Mouse (Mus musculus): ENCODE data around the gene Dnajc4. TPM values are rescaled to one million over a fixed set of nuclear protein-coding genes. Genes with fewer than 3 reads are reported as not detected.

Gene Dnajc4
- polyA plus RNA-seq, 1 experiment from 2014 or later: 23.1 TPM

DNA sequence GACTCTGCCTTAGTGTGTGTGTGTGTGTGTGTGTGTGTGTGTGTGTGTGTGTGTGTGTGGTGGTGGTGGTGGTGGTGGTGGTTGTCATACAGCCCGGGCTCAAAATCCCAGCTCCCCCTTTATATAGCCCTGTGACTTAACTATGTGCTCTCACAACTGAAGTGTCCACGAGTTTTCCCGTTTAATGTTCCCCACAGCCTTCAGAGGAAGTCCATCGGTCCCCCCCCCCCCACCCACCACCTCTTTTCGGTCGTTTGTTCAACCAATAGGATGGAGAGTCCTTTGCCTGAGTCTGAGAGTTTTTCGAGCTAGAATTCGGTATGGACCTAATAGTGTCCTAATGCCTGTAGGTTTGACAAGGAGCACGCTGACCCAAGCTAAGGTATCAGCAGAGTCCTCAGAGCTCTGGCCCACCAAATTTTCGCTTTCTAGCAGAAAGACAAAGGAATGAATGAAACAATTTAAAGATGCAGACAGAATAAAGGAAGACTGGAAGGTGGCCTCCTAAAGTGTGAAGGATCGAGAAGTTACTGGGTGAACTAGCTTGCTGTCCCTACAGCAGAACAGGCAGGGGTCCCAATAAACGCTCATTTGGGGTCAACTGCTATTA, 18.7 kb downstream of the Dnajc4 start:
- Histone ChIP-seq H3K9me3 (ENCODE audit: control insufficient read depth, low read length) (no peaks in the 10 kb centered on the region), H3K4me1 (ENCODE audit: control insufficient read depth, insufficient read depth, low read length) (peaks cover 35% of the 10 kb centered on the region), H3K27me3 (ENCODE audit: control insufficient read depth, insufficient read depth, low read length) (peaks cover 13% of the 10 kb centered on the region), H3K4me2 (ENCODE audit: low read length) (peak overlapping the region; percentile 78), H3K4me3 (replicated peaks; ENCODE audit: low read depth, low read length) (peak overlapping the region; percentile 74), H3K27ac (replicated peaks; ENCODE audit: low read depth, low read length) (peak overlapping the region; percentile 95), H3K9ac (replicated peaks; ENCODE audit: low read length) (peak overlapping the region; percentile 79), H3K36me3 (ENCODE audit: control insufficient read depth, insufficient read depth, low read length) (peaks cover 22% of the 10 kb centered on the region)
- 42% methylated on average over 12 of the region's 12 CpGs for WGBS
- DNase-seq (peak; percentile 22), ATAC-seq (ENCODE audit: low FRiP score, low TSS enrichment) (no peak)

DNA sequence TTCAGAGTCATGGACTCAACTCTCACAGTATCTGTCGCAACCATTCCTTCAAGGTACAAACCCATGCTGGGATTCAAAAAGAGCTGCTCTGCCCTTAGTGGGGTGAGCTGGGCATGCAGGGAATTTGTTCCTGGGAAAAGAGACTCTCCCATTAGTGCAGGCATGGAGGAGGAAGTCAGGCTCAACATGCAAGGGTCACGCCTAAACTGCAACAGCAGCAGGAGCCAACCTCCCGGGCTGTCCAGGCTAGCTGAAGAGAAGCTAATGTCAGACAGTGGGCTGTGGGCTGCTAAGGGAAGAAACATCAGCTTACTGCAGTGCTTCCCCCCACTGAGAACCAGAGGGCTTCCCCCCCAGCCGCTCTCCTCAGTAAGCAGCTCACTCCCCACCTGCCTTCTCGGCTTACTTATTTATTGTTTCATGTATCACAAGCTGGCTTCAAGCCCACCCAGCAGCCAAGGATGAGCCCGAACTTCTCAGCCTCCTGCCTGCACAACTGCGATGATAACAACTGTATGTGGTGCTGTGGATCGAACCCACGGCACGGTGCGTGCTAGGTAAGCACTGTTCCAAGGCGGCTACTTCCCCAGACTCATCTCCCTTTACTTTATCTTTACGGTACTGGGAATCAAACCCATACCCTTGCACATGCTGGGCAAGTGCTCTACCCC, 20.0 kb downstream of the Dnajc4 start:
- H3K27me3 ChIP-seq (ENCODE audit: control insufficient read depth, insufficient read depth, low read length): peaks cover 20% of the 10 kb centered on the region
- WGBS: 80% methylated on average over 13 of the region's 13 CpGs
- no peaks in the 10 kb centered on the region for H3K9me3 ChIP-seq (ENCODE audit: control insufficient read depth, low read length)
- H3K9ac ChIP-seq (replicated peaks; ENCODE audit: low read length): no peak overlapping the region
- H3K4me2 ChIP-seq (ENCODE audit: low read length): no peak overlapping the region
- peaks cover 24% of the 10 kb centered on the region for H3K4me1 ChIP-seq (ENCODE audit: control insufficient read depth, insufficient read depth, low read length)
- DNase-seq (no peak), ATAC-seq (ENCODE audit: low FRiP score, low TSS enrichment) (no peak)
- no peak overlapping the region for H3K4me3 ChIP-seq (replicated peaks; ENCODE audit: low read depth, low read length)
- no peak overlapping the region for H3K27ac ChIP-seq (replicated peaks; ENCODE audit: low read depth, low read length)
- peaks cover 9% of the 10 kb centered on the region for H3K36me3 ChIP-seq (ENCODE audit: control insufficient read depth, insufficient read depth, low read length)

DNA sequence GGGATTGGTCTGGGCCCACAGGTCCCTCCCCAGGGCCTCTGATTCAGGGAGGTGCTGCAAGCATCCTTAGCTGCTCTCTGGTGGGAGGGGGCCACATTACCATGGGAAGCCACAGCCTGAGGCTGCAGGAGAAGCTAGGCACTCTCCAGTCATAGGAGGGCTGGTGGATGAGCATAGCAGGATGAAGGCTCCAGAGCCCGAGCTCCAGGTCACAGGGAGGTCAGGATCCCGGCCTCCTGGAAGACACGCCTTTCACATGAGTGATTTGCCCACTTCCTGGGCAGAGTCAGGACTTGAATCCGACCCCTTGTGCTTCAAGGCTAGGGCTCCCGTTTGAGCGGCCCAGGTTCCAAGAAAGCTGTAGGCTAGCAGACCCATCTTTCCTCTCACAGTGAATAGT, 20.7 kb downstream of the Dnajc4 start:
- 57% methylated on average over 6 of the region's 6 CpGs for WGBS
- H3K36me3 ChIP-seq (ENCODE audit: control insufficient read depth, insufficient read depth, low read length): peaks cover 4% of the 10 kb centered on the region; the same call in 1 of the 2 replicates

DNA sequence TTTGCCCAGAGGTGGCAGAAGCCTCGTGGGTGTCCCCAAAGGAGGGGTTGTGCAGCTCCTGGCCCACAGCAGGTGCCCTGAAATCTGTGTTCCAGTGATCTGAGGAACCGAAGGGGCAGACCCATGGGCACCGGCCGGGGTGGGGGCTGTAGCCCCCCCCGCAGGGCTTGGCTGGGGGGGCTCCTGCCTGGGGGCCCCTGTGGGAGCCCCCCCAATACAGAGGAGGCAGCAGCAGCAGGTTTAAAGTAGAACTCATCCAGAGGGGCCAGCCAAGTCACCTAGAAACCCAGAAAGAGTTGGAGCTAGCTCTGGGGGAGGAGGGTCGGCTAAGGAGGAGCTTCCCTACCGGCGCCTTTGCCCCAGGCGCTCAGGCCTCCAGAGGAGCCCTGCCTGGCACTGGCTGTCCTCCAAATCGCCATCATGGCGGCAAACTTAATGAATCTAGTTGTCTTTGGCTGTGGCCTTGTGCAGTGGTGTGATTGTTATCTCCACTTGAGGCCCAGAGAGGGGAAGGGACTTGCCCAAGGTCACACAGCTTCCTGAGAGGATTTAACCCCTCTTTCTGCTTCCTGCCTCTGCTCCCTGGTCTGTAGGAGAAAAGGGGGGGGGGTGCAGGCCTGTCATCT, 21.8 kb downstream of the Dnajc4 start:
- Histone ChIP-seq H3K27ac (replicated peaks; ENCODE audit: low read depth, low read length) (no peak overlapping the region), H3K9me3 (ENCODE audit: control insufficient read depth, low read length) (no peaks in the 10 kb centered on the region), H3K4me3 (replicated peaks; ENCODE audit: low read depth, low read length) (no peak overlapping the region), H3K27me3 (ENCODE audit: control insufficient read depth, insufficient read depth, low read length) (peaks cover 20% of the 10 kb centered on the region), H3K36me3 (ENCODE audit: control insufficient read depth, insufficient read depth, low read length) (no peaks in the 10 kb centered on the region), H3K4me1 (ENCODE audit: control insufficient read depth, insufficient read depth, low read length) (peaks cover 12% of the 10 kb centered on the region), H3K9ac (replicated peaks; ENCODE audit: low read length) (no peak overlapping the region; the same call in 1 of the 2 replicates), H3K4me2 (ENCODE audit: low read length) (peak overlapping the region; percentile 46)
- WGBS: 15% methylated on average over 11 of the region's 11 CpGs
- no peak for DNase-seq
- ATAC-seq (ENCODE audit: low FRiP score, low TSS enrichment): no peak

More for the DNA sequence above, 20.7 kb downstream of the Dnajc4 start:
- Histone ChIP-seq H3K27ac (replicated peaks; ENCODE audit: low read depth, low read length) (no peak overlapping the region), H3K4me2 (ENCODE audit: low read length) (no peak overlapping the region), H3K4me3 (replicated peaks; ENCODE audit: low read depth, low read length) (no peak overlapping the region), H3K9me3 (ENCODE audit: control insufficient read depth, low read length) (no peaks in the 10 kb centered on the region), H3K4me1 (ENCODE audit: control insufficient read depth, insufficient read depth, low read length) (peaks cover 19% of the 10 kb centered on the region), H3K27me3 (ENCODE audit: control insufficient read depth, insufficient read depth, low read length) (peaks cover 20% of the 10 kb centered on the region), H3K9ac (replicated peaks; ENCODE audit: low read length) (no peak overlapping the region)
- DNase-seq (no peak), ATAC-seq (ENCODE audit: low FRiP score, low TSS enrichment) (no peak)

DNA sequence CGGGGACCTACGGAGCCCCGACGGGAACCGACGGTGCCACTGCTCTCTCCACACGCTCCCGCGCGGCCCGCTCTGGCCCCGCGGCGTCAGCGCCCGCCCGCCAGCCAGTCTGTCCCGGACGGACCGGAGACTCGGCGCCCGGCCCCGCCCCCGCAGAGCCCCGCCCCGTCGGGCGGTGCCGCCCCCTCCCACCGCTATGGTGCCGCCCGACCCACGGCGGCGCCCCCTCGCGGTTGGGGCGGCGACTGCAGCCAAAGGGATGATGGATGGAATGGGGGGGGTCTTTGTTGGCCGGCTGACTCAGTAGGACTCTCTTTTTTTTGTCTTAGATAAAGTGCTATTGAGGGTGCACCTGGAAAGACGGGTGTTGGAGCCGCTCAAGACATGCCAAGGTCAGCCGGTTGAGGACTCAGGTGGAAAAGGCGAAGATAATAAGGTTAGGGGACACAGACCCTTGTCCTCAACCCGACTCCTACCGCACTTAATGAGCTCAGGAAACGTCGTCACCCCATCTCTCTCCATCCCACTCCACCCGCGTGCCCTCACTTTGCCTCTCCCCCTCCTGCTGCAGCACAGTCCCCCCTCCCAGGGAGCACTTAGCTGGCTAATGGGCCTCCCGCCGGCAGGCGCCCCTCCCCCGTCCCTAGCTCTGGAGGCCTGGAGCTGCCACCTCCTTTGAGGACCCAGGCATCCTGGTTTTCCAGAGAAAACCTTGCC, 22.5 kb downstream of the Dnajc4 start:
- 1% methylated on average over 55 of the region's 55 CpGs for WGBS
- ATAC-seq (ENCODE audit: low FRiP score, low TSS enrichment): no peak

DNA sequence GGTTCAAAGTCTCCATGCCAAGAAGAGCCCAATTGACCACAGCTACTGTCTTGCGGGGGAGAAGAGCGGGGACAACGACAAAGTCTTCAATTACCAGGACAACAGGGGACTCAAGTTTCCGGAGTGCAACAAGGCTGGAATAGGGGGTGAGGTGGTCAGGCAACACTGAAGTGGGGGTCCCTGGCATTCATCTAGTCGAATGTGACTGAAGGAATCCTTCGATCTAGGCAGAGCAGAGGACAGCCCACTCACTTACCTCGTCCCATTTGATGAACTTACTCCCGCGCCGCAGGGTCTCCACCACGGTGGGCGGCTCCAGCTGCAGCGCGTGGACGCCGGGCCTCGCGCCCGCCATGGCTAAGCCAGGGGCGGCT, 23.1 kb downstream of the Dnajc4 start:
- DNase-seq (no peak), ATAC-seq (ENCODE audit: low FRiP score, low TSS enrichment) (no peak)
- H3K4me3 ChIP-seq (replicated peaks; ENCODE audit: low read depth, low read length): peak overlapping the region; percentile 28
- WGBS: under 1% methylated on average over 20 of the region's 20 CpGs
- H3K9me3 ChIP-seq (ENCODE audit: control insufficient read depth, low read length): no peaks in the 10 kb centered on the region
- peaks cover 20% of the 10 kb centered on the region for H3K27me3 ChIP-seq (ENCODE audit: control insufficient read depth, insufficient read depth, low read length)
- no peak overlapping the region for H3K27ac ChIP-seq (replicated peaks; ENCODE audit: low read depth, low read length)
- H3K36me3 ChIP-seq (ENCODE audit: control insufficient read depth, insufficient read depth, low read length): no peaks in the 10 kb centered on the region
- H3K4me2 ChIP-seq (ENCODE audit: low read length): peak overlapping the region; percentile 46
- peaks cover 12% of the 10 kb centered on the region for H3K4me1 ChIP-seq (ENCODE audit: control insufficient read depth, insufficient read depth, low read length)
- no peak overlapping the region; the same call in 1 of the 2 replicates for H3K9ac ChIP-seq (replicated peaks; ENCODE audit: low read length)

More for the DNA sequence above, 22.5 kb downstream of the Dnajc4 start:
- no peaks in the 10 kb centered on the region for H3K36me3 ChIP-seq (ENCODE audit: control insufficient read depth, insufficient read depth, low read length)
- peak overlapping the region; percentile 28 for H3K4me3 ChIP-seq (replicated peaks; ENCODE audit: low read depth, low read length)
- DNase-seq: peak; percentile 53
- no peaks in the 10 kb centered on the region for H3K9me3 ChIP-seq (ENCODE audit: control insufficient read depth, low read length)
- no peak overlapping the region for H3K27ac ChIP-seq (replicated peaks; ENCODE audit: low read depth, low read length)
- peaks cover 20% of the 10 kb centered on the region for H3K27me3 ChIP-seq (ENCODE audit: control insufficient read depth, insufficient read depth, low read length)
- H3K9ac ChIP-seq (replicated peaks; ENCODE audit: low read length): no peak overlapping the region; the same call in 1 of the 2 replicates
- peak overlapping the region; percentile 46 for H3K4me2 ChIP-seq (ENCODE audit: low read length)
- peaks cover 12% of the 10 kb centered on the region for H3K4me1 ChIP-seq (ENCODE audit: control insufficient read depth, insufficient read depth, low read length)

DNA sequence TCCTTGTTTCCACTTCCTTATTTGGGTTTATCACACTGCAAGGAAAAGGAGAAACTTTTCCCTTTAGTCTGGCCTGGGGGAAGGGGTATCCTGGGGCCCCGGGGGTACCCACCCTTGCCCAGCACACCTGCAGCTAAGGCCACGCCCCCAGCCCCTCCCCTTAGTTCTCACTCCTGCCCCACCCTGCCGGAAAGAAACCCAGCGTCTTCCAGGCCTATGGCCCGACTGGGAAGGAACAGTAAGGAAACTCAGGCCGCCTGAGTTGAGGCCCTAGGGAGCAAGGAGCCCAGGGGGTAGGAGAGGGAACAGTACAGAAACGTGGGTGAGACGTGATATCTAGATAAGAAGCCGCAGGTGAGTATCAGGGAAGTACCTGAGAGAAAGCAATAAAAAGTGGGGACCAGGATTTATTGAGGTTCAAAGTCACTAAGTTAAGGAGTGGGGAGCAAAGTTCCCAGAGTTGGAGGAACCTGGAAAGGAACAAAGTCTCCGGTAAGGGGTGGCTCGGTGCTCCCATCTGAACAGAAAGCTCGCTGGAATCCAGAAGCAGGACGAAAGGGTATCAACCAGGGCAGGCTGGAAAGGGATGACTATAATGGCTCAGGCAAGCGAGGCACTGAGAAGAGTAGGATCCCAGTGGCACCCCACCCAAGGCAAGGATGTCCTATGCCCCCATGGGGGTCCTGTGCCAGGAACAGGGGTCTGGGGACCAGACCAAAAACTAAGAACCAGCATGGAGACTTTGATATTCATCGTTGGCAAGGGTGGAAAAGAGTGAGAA, 23.7 kb downstream of the Dnajc4 start:
- Histone ChIP-seq H3K27ac (replicated peaks; ENCODE audit: low read depth, low read length) (no peak overlapping the region), H3K9me3 (ENCODE audit: control insufficient read depth, low read length) (no peaks in the 10 kb centered on the region), H3K9ac (replicated peaks; ENCODE audit: low read length) (no peak overlapping the region), H3K4me2 (ENCODE audit: low read length) (peak overlapping the region; percentile 46), H3K27me3 (ENCODE audit: control insufficient read depth, insufficient read depth, low read length) (peaks cover 20% of the 10 kb centered on the region), H3K4me1 (ENCODE audit: control insufficient read depth, insufficient read depth, low read length) (peaks cover 12% of the 10 kb centered on the region), H3K36me3 (ENCODE audit: control insufficient read depth, insufficient read depth, low read length) (no peaks in the 10 kb centered on the region), H3K4me3 (replicated peaks; ENCODE audit: low read depth, low read length) (peak overlapping the region; percentile 28)
- WGBS: 15% methylated on average over 15 of the region's 15 CpGs
- no peak for ATAC-seq (ENCODE audit: low FRiP score, low TSS enrichment)
- no peak for DNase-seq

DNA sequence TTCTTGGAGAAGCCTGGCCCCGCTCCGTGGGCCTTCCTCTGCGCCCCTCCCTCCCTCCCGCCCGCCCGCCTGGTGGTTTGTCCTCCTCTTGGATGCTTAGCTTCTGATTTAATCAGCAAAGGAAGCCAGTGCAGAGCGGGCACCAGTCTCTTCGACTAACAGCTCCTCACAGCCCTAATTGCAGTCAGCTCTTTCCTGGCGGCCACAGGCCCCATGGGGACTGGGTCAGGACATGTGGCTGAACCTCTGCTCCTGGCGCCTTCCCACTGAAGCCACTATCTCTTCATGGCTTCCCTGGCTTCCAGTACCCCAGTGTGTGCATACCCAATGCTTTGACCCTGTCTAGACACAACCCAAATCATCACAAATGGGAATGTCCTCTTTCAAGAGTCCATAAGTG, 35.9 kb downstream of the Dnajc4 start:
- no peak overlapping the region for H3K9ac ChIP-seq (replicated peaks; ENCODE audit: low read length)
- peaks cover 13% of the 10 kb centered on the region for H3K4me1 ChIP-seq (ENCODE audit: control insufficient read depth, insufficient read depth, low read length)
- no peak overlapping the region for H3K4me2 ChIP-seq (ENCODE audit: low read length)
- H3K4me3 ChIP-seq (replicated peaks; ENCODE audit: low read depth, low read length): no peak overlapping the region
- H3K9me3 ChIP-seq (ENCODE audit: control insufficient read depth, low read length): no peaks in the 10 kb centered on the region
- H3K27ac ChIP-seq (replicated peaks; ENCODE audit: low read depth, low read length): no peak overlapping the region
- ATAC-seq (ENCODE audit: low FRiP score, low TSS enrichment): no peak
- 79% methylated on average over 10 of the region's 10 CpGs for WGBS
- H3K36me3 ChIP-seq (ENCODE audit: control insufficient read depth, insufficient read depth, low read length): 0 out of 2 replicates have a peak, but pooled peaks cover 4% of the 10 kb centered on the region
- no peaks in the 10 kb centered on the region for H3K27me3 ChIP-seq (ENCODE audit: control insufficient read depth, insufficient read depth, low read length)
- DNase-seq: no peak

All from midbrain, embryonic 14.5 days (tissue).